Mouse (Mus musculus) c-Kit-positive CD71-positive TER-119-positive erythroid progenitor cells, embryonic 14.5 days (primary cell): ENCODE data around the gene Scn1a.

Source experiments
- DNase-seq: peaks from one replicate; pipeline ENCODE4 v3.0.0-alpha.2; 2013; ENCODE audit warnings: low spot score

Scn1a gene

DNA sequence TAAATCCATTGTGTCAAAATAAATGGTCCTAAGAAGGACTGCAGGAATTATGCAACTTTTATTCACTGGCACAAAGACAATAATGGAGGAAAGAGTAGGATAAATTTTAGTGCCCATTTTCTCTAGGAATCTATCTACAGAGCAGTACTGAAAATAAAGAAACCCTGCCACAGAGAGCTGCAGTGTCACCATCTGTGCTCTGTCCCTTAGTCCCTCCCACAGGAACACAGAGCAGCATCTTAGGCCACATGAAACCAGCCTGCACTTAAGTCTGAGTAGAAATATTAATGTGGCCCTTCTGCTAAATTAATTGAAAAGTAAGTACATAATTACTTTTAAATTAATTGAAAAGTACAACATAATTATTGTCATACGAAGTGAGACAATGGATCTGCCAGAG, 196.6 kb downstream of the Scn1a start:
- DNase-seq: no peak

DNA sequence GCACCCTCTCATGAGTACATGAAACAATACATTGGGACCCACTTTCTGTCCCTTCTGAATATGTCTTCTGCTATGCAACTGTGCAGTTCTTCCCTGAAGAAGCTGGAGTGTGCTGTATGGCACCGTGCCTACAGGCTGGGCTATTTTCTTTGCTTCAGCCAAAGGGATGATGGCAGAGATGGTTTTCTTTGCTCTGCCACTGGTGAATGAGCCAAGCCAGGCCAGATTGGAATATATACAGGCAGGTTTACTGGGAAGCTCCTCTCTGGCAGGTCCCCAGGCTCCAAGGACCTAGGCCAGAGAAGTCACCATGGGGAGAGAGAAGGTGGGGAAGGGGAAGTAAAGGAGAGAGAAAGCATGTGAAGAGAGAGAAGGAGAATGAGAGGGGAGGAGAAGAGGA, 200.3 kb downstream of the Scn1a start:
- DNase-seq: no peak

DNA sequence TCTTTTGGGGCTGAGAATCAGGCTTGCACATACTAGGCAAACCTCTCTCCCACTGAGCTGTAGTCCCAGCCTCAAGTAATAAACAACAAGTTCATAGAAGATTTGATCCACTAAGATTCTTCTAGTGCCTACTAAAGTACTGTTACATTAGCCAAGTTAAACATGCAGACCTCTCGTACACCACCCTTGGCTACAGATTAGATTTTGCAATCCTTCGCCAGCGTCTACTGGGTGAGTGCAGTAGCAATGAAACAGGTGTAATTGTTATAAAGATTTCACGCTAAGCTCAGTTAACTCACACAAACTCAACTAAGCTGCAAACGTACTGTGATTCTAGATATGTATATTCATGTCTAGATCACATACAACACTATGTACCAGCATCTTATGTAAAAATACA, 201.8 kb downstream of the Scn1a start:
- DNase-seq: no peak

DNA sequence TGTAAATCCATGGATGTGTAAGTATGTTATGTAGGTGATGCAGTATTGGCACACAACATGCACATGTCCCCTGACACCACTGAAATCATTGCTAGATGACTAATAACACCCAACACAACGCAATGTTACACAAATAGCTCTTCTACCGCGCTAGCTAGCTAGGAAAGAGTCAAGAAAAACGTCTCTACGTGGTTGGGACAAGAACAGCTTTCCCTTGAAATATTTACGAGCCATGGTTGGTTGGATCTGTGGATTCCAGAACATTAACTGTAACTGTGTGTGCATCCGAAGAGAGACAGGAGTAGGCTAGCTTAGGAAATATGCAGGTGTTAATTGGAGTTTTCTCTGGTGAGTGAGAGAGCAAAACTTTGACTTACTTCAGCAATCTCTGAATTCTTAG, 219.7 kb downstream of the Scn1a start:
- DNase-seq: no peak
